In genomic region chr6:144876758-144877157, GRCm38 (mm10) we compare ENCODE assay signal across 21 mouse cellular contexts.
DNase-seq lines count a peak whose midpoint lies in the region; ATAC-seq and TF ChIP-seq lines count a peak whose summit lies in the region.
"Had no signal": no experiment of that assay in that cellular context is flagged by ENCODE, and none has a peak within 500 bp of the region (broad histone marks: within the 10 kb centered on the region; RNA-seq: fewer than 3 reads in every experiment).

No protein-coding gene starts in this region.

- ATAC-seq in forebrain, embryonic 16.5 days = peak; percentile 58; the same call in 1 of the 2 replicates
- ATAC-seq: CD4-positive, CD25-positive, alpha-beta regulatory T cell, adult 4 months; inflammation-experienced regulatory T-cells, adult 6 months; liver, embryonic 12.5 days had no signal

- H3K36me3 ChIP-seq in heart, adult 2 months (ENCODE audit: control insufficient read depth, insufficient read depth, low read length) = no peaks in the 10 kb centered on the region
- no peaks in the 10 kb centered on the region for H3K36me3 ChIP-seq in forebrain, embryonic 16.5 days (ENCODE audit: control insufficient read depth, insufficient read depth)
- H3K36me3 ChIP-seq in embryonic facial prominence, embryonic 10.5 days (replicated peaks) = no peaks in the 10 kb centered on the region
- H3K36me3 ChIP-seq: G1E; heart, embryonic 12.5 days; kidney, embryonic 15.5 days; limb, embryonic 10.5 days; liver, embryonic 12.5 days; lung, embryonic 15.5 days; neural tube, embryonic 13.5 days had no signal

- WGBS in heart, adult 2 months = 83% methylated on average over 12 of the region's 12 CpGs
- 14% methylated on average over 12 of the region's 12 CpGs for WGBS in forebrain, embryonic 16.5 days
- 80% methylated on average over 12 of the region's 12 CpGs for WGBS in embryonic facial prominence, embryonic 10.5 days

- H3K9ac ChIP-seq in heart, adult 2 months (ENCODE audit: low read depth, low read length) = no peak overlapping the region
- H3K9ac ChIP-seq in forebrain, embryonic 16.5 days (replicated peaks; ENCODE audit: low read depth, low read length) = peak overlapping the region; percentile 34; the same call in 1 of the 2 replicates
- H3K9ac ChIP-seq: heart, embryonic 12.5 days; kidney, embryonic 15.5 days; liver, embryonic 12.5 days; lung, embryonic 15.5 days; neural tube, embryonic 13.5 days had no signal

- intact Hi-C loops in heart, adult 2 months (cut with DNase I) = no loop called here

- H3K27me3 ChIP-seq in heart, adult 2 months (ENCODE audit: control insufficient read depth, insufficient read depth, low read length) = no peaks in the 10 kb centered on the region
- no peaks in the 10 kb centered on the region for H3K27me3 ChIP-seq in forebrain, embryonic 16.5 days (replicated peaks; ENCODE audit: control insufficient read depth, insufficient read depth, low read length)
- no peaks in the 10 kb centered on the region for H3K27me3 ChIP-seq in embryonic facial prominence, embryonic 10.5 days (replicated peaks; ENCODE audit: low read depth, poor library complexity, severe bottlenecking)
- H3K27me3 ChIP-seq: heart, embryonic 12.5 days; kidney, embryonic 15.5 days; liver, embryonic 12.5 days; lung, embryonic 15.5 days; neural tube, embryonic 13.5 days had no signal

- peak overlapping the region; percentile 50 for H3K4me2 ChIP-seq in forebrain, embryonic 16.5 days (ENCODE audit: low read length)
- H3K4me2 ChIP-seq: heart, embryonic 12.5 days; kidney, embryonic 15.5 days; lung, embryonic 15.5 days; neural tube, embryonic 13.5 days had no signal

- no peak for TF ChIP-seq POLR2A in heart, adult 2 months (IDR thresholded peaks at IDR 0.05; ENCODE audit: insufficient read depth, low read depth, low read length)

- H3K27ac ChIP-seq in heart, adult 2 months = no peak overlapping the region
- H3K27ac ChIP-seq in forebrain, embryonic 16.5 days (ENCODE audit: low read length) = no peak overlapping the region
- H3K27ac ChIP-seq in embryonic facial prominence, embryonic 10.5 days (replicated peaks) = no peak overlapping the region
- H3K27ac ChIP-seq: kidney, embryonic 15.5 days; limb, embryonic 10.5 days; liver, embryonic 12.5 days; lung, embryonic 15.5 days; neural tube, embryonic 13.5 days had no signal

- peak; percentile 49 for DNase-seq in heart, adult 11 months
- DNase-seq in heart, adult 2 months = no peak
- DNase-seq in right cerebral cortex, adult 2 months (ENCODE audit: low spot score in 2 of 2) = peak; percentile 10 to 25
- no peak for DNase-seq in right cerebral cortex, postnatal 14 days
- DNase-seq in embryonic facial prominence, embryonic 10.5 days (ENCODE audit: low spot score) = no peak
- no peak for DNase-seq in gastrocnemius, postnatal 10 days
- no peak for DNase-seq in lung, postnatal 14 days
- DNase-seq: adrenal gland, adult 8-10 months; cerebellum, adult 11-12 months; cerebellum, postnatal 25 days; gastrocnemius, postnatal 36 days had no signal

- H3K4me3 ChIP-seq in heart, adult 2 months = no peak overlapping the region
- H3K4me3 ChIP-seq in forebrain, embryonic 16.5 days (replicated peaks; ENCODE audit: low read length) = peak overlapping the region; percentile 23
- no peak overlapping the region for H3K4me3 ChIP-seq in embryonic facial prominence, embryonic 10.5 days
- H3K4me3 ChIP-seq: heart, embryonic 12.5 days; kidney, embryonic 15.5 days; limb, embryonic 10.5 days; liver, embryonic 12.5 days; lung, embryonic 15.5 days; neural tube, embryonic 13.5 days had no signal

- no peak for TF ChIP-seq EP300 in heart, adult 2 months (IDR thresholded peaks at IDR 0.05; ENCODE audit: insufficient read depth, low read depth, low read length)

- H3K9me3 ChIP-seq in forebrain, embryonic 16.5 days (ENCODE audit: control insufficient read depth, low read length) = no peaks in the 10 kb centered on the region
- no peaks in the 10 kb centered on the region for H3K9me3 ChIP-seq in embryonic facial prominence, embryonic 10.5 days
- H3K9me3 ChIP-seq: heart, embryonic 12.5 days; kidney, embryonic 15.5 days; limb, embryonic 10.5 days; liver, embryonic 12.5 days; lung, embryonic 15.5 days; neural tube, embryonic 13.5 days had no signal

- H3K4me1 ChIP-seq in heart, adult 2 months (ENCODE audit: control insufficient read depth, insufficient read depth, low read length) = no peaks in the 10 kb centered on the region
- H3K4me1 ChIP-seq in forebrain, embryonic 16.5 days (replicated peaks; ENCODE audit: control insufficient read depth, insufficient read depth, low read length) = peaks cover 10% of the 10 kb centered on the region
- peaks cover 8% of the 10 kb centered on the region for H3K4me1 ChIP-seq in embryonic facial prominence, embryonic 10.5 days
- H3K4me1 ChIP-seq: kidney, embryonic 15.5 days; liver, embryonic 12.5 days; lung, embryonic 15.5 days; neural tube, embryonic 13.5 days had no signal

- TF ChIP-seq CTCF in heart, adult 2 months (IDR thresholded peaks at IDR 0.05) = no peak

- no peaks in the 10 kb centered on the region for H3K79me2 ChIP-seq in heart, adult 2 months (replicated peaks; ENCODE audit: control insufficient read depth, insufficient read depth, low read length)

Comparison
In these comparisons a context has a peak if more than half of its experiments do, and no peak if none do; other contexts are left out.
1. DNase-seq: peak in heart, adult 11 months (single experiment) and right cerebral cortex, adult 2 months (2 of 2); none in heart, adult 2 months (0 of 2), right cerebral cortex, postnatal 14 days (single experiment), embryonic facial prominence, embryonic 10.5 days (single experiment), gastrocnemius, postnatal 10 days (single experiment) and lung, postnatal 14 days (single experiment).